Mouse (Mus musculus) kidney, adult 18-20 months (tissue): ENCODE results near the gene Cnksr3.

Experiments
- DNase-seq: peaks from one replicate; pipeline ENCODE4 v3.0.0; 2021

Gene Cnksr3

DNA sequence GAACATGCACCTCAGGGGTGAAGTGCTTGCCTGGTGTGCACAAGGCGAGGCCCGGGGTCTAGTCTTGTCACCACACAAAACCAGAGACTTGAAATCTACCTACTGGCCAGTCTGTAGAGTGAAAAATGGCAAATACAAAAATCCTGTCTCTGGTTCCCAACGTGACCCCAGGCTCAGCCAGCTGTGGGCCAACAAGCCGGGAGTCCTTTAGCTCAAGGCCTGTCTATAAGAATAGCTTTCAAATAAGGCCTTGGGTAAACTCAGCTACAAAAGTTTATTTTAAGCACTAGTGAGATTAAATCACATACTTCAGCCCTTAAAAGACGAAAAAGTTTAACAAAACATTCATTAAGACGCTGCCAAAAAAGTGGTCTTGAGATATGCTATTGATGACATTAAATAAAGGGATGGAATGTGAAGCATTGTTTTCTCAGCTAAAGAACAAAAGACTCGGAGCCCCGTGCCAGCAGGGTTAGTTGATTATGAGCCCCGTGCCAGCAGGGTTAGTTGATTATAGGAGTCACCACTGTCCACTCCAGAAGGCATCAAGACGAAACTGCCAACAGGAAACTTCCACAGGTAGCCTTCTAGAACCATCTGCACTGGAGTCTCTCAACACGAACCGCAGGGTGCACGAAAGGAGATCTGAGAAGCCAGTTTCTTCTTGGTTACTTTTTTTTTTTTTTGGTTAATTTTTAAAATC is 67.8 kb downstream of the Cnksr3 start:
- DNase-seq, result no peak

DNA sequence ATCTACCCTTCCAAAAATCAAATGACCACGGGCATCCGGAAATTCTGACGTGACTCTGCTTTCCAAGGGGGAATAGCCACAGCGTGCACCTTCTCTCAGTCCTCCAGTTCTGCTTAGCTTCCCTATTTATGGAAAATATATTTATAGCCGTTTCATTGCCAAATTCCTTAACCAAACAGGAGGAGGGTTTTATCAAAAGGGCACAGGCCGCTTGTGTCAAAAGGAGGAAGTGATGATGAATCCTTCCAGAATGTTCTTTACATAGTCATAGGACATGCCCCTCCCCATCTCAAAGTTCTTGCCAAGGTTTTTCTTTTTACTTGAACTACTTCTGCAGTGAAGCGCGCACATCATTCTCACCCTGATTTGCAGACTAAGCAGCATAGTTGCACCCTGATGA is 69.8 kb downstream of the Cnksr3 start:
- DNase-seq, result no peak

DNA sequence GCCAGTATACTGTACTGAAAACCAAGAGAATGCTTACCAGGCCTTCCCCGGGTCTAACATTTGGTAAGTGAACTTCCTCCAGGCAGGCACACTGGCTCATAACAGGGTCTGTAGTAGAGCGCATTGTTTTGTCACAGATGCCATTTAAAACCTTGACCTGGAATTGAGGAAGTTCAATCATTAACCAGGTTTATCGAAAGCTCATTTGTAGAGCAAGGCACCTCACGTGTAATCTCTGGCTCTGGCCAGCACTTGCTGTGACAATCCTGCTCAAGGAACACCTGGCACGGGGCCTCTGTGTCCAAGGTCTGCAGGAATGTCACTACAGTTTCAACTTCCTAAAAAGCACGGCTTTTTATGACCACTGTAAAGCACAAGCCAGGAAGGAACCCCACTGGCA is 71.8 kb downstream of the Cnksr3 start:
- DNase-seq, result peak; percentile 81

DNA sequence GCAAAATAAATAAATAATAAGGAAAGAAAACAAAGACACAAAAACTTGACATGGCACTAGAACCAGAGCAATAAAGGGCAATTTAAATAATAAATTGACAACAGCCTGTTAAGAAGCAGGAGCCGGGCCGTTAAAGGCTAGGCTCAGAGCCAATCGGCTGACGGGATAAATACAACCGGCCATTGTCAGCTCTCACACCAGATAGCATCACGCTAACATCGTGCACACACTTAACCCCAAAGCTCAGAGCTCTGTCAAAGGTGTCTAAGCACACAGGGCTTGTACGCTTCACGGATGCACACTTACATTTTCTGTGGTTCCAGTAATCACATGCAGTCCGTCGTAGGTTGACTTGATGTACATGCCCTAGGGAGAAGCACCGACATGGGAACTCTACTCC is 74.0 kb downstream of the Cnksr3 start:
- no peak for DNase-seq

DNA sequence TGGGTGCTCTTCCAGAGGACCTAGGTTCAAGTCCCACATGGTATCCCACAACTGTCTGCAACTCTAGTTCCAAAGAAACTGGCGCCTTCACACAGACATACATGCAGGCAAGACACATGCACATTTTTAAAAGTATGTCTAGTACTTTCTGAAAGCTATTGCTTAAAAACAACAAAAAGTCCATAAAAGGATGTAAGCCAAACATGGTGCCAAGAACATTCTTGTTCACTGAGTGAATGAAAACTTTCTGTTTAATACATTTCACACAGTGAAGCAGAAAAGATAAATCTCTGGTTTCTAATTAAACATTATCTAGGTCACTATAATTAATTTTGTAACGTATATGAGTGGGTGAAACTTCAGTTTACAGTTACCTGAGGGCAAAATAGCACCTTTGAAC is 76.3 kb downstream of the Cnksr3 start:
- DNase-seq, result no peak

DNA sequence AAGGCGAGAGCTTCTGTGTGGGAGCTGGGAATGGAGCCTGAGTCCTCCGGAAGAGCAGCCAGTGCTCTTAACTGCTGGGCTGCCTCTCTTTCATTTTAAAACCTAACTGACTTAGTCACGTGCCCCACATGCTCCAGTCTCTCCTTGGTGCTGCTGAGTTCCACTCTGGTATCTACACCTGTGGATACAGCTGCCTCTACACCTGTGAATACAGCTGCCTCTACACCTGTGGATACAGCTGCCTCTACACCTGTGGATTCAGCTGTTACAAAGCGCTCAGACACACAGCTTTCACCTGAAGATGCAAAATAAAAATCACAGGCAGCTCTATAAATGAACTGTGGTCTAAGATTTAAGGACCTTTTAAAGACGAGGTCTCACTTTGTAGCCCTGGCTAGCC is 79.0 kb downstream of the Cnksr3 start:
- no peak for DNase-seq

DNA sequence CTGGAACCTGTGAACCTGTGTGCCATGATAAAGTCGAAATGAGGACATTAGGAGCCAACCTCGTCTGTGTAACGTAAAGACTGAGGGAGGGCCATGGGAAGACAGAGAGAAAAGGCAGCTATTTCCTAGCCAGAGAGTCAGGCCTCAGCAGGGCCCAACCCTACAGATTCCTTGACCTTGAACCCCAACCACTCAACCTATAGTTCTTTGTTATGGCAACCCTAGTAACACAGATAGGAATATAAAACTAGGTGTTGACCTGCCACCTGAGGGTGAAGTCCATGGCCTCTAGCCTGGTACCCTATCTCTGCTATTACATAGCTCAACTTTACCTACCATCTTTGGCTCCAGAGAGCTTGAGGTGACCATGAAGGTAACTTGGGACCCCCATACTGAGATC is 80.6 kb downstream of the Cnksr3 start:
- no peak for DNase-seq

DNA sequence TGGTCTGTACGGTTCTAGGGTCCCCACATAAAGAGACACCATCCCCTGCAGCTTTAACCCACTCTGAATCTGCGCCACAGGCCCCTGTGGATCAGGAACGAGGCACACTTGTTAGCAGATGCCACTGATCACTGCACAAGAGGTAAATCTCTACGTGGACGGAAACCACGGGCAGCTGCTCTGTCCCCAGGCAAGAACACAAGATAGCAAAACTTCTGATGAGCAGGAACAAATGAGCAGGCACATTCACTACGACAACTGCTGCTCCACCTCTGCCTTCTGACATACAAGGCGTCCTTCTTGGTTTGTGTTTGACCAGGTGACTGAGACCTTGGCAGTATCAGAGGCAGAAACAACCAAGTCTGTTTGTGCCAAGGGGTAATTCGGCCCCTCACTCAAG is 84.2 kb downstream of the Cnksr3 start:
- DNase-seq, result no peak

DNA sequence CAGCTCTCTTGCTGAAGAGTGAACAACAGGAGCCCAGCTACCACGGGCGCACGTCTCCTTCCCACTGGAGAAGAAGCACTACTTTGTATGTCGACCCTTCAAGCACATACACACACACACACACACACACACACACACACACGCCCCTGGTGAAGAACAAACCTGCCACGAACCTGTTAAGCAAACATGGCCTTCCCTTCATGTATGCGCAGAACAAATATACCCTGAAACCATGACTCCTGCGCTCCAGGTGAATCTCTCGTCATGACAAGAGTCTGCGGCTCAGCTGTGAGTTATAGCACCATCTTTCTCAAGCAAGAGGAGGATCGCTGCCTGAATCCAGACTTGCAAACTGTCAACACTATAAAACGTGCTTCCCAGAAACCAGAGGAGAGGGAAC is 85.2 kb downstream of the Cnksr3 start:
- DNase-seq, result no peak

DNA sequence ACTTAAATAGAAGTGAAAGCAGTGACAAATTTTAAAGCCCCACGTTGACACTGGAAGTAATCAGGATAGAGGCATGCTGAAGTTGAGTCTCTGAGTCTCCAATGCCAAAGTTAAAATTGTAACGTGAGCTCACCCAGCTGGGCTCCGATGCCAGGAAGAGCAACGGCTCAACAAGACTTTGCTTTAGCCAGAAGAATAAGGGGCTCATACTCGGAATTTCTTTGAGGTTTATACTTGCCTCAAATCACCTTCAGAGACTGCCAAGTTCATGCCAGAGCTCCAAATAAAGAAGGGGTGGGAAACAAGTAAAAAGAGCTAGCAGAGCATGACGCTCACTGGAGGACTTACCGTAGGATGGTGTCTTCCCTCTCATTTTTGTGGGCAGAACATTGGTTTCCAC is 85.8 kb downstream of the Cnksr3 start:
- no peak for DNase-seq

DNA sequence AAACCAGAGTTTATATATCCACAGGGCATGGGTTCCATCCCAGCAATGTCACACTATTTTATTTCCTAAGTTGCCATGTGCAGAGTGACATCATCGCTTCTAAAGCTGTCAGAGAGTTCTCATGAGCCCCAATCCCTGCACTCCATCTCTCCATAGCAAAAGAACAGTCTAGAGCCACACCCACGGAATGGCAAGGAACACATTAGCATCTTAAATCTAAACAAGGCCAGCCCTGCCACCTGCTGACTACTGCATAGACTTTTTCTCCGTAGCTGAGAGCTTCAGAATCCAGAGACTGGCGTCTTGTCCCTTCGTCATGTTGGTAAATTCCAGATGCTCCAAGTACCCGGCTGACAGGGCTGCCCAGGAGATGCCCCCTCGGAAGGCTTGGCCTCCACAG is 87.0 kb downstream of the Cnksr3 start:
- no peak for DNase-seq

DNA sequence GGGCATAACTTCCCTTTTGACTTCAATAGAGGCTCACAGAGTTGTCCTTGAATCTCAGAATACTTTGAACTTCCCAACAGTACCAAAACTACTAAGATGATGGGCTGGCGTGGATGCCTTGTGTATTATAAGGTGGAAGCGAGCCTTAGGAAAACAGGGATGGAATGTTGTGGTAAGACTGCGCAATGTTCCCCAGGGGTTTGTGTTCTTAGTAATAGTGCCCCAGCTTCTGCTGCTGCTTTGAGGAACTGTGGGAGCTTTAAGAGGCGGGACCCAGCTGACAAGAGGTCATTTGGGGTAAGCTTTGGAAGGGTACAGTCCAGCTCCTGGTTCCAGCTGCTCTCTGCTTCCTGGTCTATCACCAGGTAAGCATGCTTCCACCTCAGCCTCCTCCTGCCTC is 89.7 kb downstream of the Cnksr3 start:
- no peak for DNase-seq

DNA sequence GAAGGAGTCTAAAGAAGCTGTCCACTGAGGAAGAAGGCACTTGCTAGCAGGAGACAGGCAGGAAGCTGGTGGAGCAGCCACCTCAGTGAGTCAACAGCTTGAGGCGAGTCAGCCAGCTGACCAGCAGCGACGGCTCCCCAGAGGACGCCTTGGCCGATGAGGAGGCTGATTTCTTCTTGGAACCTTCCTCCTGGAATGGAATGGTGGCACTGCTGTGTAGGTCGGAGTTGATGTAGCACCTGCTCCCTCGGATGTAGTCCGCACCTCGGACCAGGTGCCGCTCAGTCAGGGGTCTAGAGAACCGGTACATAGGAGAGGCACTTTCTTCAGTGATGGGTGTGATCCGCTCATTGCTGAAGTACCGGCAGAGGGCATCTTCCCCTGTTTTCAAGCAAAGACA is 91.8 kb downstream of the Cnksr3 start:
- no peak for DNase-seq

DNA sequence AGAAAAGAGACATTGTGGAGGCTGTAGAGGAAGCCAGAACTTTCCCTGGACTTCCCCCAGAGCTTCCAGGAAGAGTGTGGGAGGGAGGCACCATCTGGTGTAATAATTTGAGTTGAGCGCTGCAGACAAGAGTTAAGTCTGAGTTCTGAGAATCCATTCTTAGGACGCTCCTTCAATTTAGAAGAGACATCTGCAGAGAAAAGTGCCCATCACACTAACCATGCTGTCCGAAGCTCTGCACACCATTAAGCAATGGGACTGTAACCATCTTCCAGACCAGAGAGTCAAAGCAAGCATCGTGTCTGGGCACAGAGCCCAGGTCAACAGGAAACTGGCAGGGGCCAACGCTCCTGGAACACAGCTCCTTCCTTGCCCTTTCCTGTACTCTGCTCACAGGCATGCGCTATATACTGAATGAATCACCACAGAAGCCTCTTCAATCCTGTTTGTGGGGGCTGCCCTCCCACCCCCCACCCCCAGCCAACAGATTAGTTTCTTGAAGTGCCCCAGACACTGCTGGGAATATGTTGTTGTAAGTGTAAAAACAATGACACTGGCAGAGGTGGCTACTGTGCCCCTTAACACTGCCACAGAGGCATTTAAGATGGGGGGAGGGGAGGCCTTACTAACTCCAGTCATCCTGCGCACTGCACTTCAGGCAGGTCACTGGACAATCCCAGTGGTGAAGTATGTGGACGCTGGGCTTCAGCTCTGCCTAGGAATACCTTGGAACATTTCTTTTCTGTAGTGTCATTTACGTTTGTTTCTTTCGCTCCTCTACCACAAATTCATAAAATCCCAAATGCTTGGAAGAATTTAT is 93.6 kb downstream of the Cnksr3 start:
- DNase-seq, result peak; percentile 76

DNA sequence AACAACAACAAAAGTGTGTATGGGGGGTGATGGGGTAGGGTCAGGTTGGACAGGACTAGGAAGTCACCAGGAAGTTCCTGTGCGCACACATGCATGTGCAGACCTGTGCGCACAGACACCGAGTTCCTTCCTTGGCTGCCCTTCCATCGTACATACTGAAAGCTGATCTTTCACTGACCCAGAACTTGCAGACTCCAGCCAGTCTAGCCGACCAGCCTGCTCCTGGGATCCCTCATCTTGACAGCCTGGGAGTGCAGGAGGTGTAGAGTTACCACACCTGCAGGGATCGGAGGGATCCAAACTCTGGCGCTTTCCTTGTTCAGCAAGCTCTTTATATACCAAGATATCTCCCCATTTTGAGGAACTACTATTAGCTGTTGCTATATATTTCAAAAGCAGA is 94.3 kb downstream of the Cnksr3 start:
- DNase-seq, result no peak

DNA sequence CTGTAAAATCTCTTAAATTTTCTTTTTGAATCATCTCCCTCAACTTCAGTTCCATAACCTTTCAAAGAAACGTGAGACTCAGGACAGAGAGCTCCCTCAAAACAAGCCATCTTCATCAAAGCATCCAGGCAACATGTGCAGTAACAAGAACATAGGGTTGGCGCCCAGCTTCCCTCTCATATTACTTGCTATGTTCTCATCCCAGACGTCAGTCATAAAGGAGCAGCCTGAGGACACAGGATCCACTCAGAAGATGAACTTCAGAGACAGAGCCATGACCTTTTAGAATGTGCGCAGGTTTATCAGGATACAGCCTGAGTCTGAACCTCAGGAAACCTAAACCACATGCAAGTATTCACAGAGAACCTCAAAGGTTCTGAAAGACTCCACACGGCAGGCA is 97.2 kb downstream of the Cnksr3 start:
- no peak for DNase-seq

DNA sequence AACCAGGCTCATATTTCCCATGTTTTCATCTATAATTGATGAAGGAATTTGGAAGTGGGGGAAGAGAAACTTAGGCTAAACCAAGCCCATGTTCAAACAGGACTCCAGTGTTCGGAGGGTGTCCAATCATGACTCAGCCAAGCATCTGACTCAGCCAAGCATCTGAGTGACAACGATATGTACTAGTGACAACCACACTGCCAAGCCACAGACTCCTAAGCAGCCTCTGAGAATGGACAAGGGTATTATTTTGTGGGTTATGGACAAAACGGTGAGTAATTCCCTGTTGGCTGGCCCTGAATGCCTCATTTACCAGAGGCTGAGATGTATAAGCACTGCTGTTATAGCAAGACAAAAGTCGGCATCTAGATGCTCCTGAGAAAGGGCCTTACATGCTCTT is 98.3 kb downstream of the Cnksr3 start:
- no peak for DNase-seq

DNA sequence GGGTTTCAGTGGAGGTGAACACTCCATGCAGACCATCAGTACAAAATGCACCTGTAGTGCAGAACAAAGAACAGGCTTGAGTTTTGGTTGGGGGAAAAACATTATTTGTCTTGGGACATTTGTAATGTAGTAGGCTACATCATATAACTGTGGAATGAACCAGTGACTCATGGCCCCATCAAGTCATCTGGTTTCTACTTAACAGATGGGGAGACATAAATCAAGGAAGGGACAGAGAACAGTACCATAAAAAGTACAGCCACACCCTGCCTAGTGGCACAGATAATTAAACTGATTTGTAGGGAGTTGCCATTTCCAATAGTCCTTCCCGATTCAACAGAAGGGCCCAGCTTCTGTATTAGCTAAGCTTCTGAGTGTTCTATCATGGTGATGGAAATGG is 98.9 kb downstream of the Cnksr3 start:
- no peak for DNase-seq

DNA sequence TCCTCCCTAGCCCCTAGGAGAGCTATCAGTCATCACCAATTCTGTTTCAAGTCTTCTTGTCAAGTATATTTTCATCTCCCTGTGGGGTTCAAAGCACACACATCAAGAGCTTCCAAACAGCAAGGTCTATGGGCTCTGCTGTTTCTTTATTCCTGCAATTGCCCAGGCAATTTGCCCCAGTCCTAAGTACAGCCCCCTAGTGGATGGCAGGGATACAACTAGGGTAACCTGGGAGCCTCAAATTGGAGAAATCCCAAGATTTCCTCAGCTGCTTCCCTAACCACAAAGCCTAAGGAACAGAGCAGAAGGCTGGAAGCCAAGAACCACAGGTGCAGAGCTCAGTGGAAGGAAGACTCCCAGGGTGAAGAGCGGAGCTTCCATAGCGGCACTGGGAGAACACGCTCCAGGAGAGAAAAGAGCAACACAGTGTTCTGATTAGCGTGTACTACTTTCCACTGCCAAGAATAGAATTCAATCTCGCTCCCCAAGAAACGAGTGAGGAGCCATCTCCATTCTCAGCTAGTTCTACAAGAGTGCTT is 100.5 kb downstream of the Cnksr3 start:
- no peak for DNase-seq

DNA sequence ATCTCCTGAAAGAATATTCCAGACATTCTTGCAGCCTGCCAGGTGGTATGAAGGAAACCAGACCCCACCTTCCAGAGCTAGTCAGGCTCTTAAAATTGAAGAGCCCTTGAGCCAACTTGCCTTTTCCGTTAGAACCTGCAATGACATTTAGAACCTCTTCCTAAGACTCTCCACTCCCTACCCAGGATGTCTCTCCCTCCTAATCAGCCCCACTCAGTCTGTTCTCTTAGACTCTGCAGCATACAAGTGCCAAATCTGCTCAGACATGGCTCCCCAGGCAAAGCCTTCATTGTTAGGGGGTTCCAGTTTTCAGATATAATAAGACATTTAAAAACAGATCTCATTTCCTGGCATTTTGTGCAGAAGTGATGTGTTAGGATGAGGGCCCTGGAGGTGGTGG is 108.2 kb downstream of the Cnksr3 start:
- DNase-seq, result no peak

DNA sequence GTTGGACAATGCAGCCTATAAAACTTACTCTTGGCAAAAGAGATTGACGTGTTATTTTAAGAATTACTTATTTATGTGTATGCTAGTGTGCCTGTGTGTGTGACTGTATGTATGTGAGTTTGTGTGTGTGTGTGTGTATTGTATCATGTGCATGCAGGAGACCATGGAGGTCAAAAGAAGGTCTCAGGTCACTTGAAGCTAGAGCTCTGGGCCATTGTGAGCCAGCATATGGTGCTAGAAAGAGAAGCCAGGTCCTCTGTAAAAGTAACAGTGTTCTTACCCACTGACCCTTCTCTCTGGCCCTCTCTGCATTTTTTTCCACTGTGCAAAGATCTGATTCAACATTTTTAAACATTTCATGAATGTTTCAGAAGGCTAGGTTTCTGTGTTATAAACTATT is 134.1 kb downstream of the Cnksr3 start:
- no peak for DNase-seq

DNA sequence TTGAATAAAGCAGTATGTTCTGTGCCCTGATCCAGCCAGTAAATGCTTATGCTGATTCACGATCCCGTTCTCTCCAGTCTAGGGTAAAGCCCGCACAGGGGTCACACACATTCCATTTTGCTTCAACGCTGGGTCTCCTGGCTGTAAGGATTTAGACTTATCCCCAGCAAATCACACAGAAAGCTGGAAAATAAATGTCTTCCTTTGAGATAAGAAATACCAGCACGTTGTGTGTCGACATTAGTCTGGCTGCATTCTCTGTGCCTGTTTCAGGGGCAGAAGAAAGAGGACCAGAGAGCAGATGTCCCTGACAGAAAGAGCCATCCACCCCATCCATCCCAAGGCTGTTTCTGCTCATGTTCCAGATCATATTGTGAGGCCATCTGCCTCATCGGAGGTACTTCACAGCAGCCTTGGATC is 134.6 kb downstream of the Cnksr3 start:
- DNase-seq, result no peak

DNA sequence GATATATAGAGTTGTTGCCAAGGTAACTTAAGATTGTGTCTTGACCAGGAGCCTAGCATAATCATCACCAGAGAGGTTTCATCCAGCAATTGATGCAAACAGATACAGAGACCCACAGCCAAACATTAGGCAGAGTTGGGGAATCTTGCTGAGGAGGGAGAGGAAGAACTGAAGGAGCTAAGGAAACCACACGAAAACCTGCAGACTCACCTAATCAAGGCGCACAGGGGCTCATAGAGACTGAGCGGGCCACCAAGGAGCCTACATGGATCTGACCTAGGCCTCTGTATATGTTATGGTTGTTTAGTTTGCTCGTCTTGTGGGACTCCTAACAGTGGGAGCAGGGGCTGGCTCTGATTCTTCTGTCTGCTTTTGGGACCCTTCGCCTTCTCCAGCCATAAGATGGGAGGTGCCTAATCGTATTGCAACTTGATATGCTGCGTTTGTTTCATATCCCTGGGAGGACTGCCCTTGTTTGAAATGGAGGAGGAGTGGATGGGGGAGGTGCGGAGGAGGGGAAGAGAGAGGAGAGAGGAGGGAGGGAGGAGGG is 135.3 kb downstream of the Cnksr3 start:
- DNase-seq, result no peak

DNA sequence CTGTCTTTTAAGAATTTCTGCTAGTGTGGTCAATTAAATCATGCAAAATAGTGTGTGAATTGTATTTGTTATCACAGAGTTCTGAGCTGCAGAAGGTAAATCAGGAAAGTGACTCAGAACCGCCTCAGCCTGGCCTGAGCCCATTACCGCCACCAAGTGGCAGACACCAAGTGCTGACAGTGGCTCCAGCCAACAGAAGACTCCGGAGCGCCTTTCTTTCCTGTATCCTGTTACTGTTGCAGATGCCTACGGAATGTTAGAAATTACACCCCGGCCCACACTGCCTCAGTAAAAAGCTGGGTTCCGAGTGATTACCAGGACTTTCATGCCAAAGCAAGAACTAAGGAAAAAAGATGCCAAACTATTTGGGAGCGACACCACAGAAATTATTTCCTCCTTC is 135.8 kb downstream of the Cnksr3 start:
- DNase-seq, result peak; percentile 74
